Mouse (Mus musculus): ENCODE results near the gene Mboat1. TPM values are rescaled to one million over a fixed set of nuclear protein-coding genes. Genes with fewer than 3 reads are reported as not detected.

Mboat1 gene
- polyA plus RNA-seq, 1 experiment from 2014 or later, result 1.5 TPM

- Histone ChIP-seq H3K4me2 (ENCODE audit: low read depth, low read length) (no peak overlapping the region), H3K36me3 (replicated peaks; ENCODE audit: insufficient read depth, low read length) (no peaks in the 10 kb centered on the region), H3K9ac (replicated peaks) (no peak overlapping the region), H3K27ac (ENCODE audit: low read depth) (no peak overlapping the region), H3K27me3 (ENCODE audit: insufficient read depth, low read length) (no peaks in the 10 kb centered on the region), H3K4me1 (ENCODE audit: insufficient read depth) (no peaks in the 10 kb centered on the region), H3K9me3 (ENCODE audit: low read length) (no peaks in the 10 kb centered on the region), H3K4me3 (ENCODE audit: low read depth, low read length) (no peak overlapping the region)
- no peak for ATAC-seq
- TF ChIP-seq CTCF (IDR thresholded peaks at IDR 0.05; ENCODE audit: low read depth) (no peak), EP300 (IDR thresholded peaks at IDR 0.05; ENCODE audit: low read depth) (no peak)
- 40% methylated on average over 3 of the region's 3 CpGs for WGBS (ENCODE audit: insufficient replicate concordance)
- DNase-seq, result no peak
Measured at GRCm38 (mm10) chr13:30192031-30192716, 55.9 kb downstream of the Mboat1 start.

- H3K9me3 ChIP-seq (ENCODE audit: low read length), result no peaks in the 10 kb centered on the region
- 51% methylated on average over 4 of the region's 4 CpGs for WGBS (ENCODE audit: insufficient replicate concordance)
- no peak overlapping the region for H3K4me2 ChIP-seq (ENCODE audit: low read depth, low read length)
- no peaks in the 10 kb centered on the region for H3K36me3 ChIP-seq (replicated peaks; ENCODE audit: insufficient read depth, low read length)
- no peak overlapping the region for H3K27ac ChIP-seq (ENCODE audit: low read depth)
- H3K4me1 ChIP-seq (ENCODE audit: insufficient read depth), result no peaks in the 10 kb centered on the region
- DNase-seq, result no peak
- H3K27me3 ChIP-seq (ENCODE audit: insufficient read depth, low read length), result no peaks in the 10 kb centered on the region
- no peak overlapping the region for H3K4me3 ChIP-seq (ENCODE audit: low read depth, low read length)
- no peak for ATAC-seq
- TF ChIP-seq CTCF (IDR thresholded peaks at IDR 0.05; ENCODE audit: low read depth) (no peak; the same call in 1 of the 2 replicates), EP300 (IDR thresholded peaks at IDR 0.05; ENCODE audit: low read depth) (no peak)
- H3K9ac ChIP-seq (replicated peaks), result no peak overlapping the region
Measured at GRCm38 (mm10) chr13:30193363-30193762, 57.1 kb downstream of the Mboat1 start.

GRCm38 (mm10) chr13:30194834-30195233 lies 58.5 kb downstream of the Mboat1 start:
- Histone ChIP-seq H3K4me1 (ENCODE audit: insufficient read depth) (no peaks in the 10 kb centered on the region), H3K36me3 (replicated peaks; ENCODE audit: insufficient read depth, low read length) (no peaks in the 10 kb centered on the region), H3K9ac (replicated peaks) (no peak overlapping the region), H3K4me2 (ENCODE audit: low read depth, low read length) (no peak overlapping the region), H3K27ac (ENCODE audit: low read depth) (no peak overlapping the region), H3K9me3 (ENCODE audit: low read length) (no peaks in the 10 kb centered on the region), H3K27me3 (ENCODE audit: insufficient read depth, low read length) (no peaks in the 10 kb centered on the region), H3K4me3 (ENCODE audit: low read depth, low read length) (no peak overlapping the region)
- no peak for DNase-seq
- WGBS (ENCODE audit: insufficient replicate concordance), result 72% methylated on average over 3 of the region's 3 CpGs
- ATAC-seq, result no peak
- TF ChIP-seq CTCF (IDR thresholded peaks at IDR 0.05; ENCODE audit: low read depth) (no peak), EP300 (IDR thresholded peaks at IDR 0.05; ENCODE audit: low read depth) (no peak)

GRCm38 (mm10) chr13:30196661-30197060 lies 60.4 kb downstream of the Mboat1 start:
- H3K4me3 ChIP-seq (ENCODE audit: low read depth, low read length), result no peak overlapping the region
- no peaks in the 10 kb centered on the region for H3K9me3 ChIP-seq (ENCODE audit: low read length)
- WGBS (ENCODE audit: insufficient replicate concordance), result 77% methylated on average over 8 of the region's 8 CpGs
- H3K4me1 ChIP-seq (ENCODE audit: insufficient read depth), result no peaks in the 10 kb centered on the region
- no peaks in the 10 kb centered on the region for H3K36me3 ChIP-seq (replicated peaks; ENCODE audit: insufficient read depth, low read length)
- DNase-seq, result no peak
- no peak overlapping the region for H3K9ac ChIP-seq (replicated peaks)
- H3K27ac ChIP-seq (ENCODE audit: low read depth), result no peak overlapping the region
- no peaks in the 10 kb centered on the region for H3K27me3 ChIP-seq (ENCODE audit: insufficient read depth, low read length)
- H3K4me2 ChIP-seq (ENCODE audit: low read depth, low read length), result no peak overlapping the region
- ATAC-seq, result no peak
- no peak for TF ChIP-seq EP300 (IDR thresholded peaks at IDR 0.05; ENCODE audit: low read depth)
- no peak for TF ChIP-seq CTCF (IDR thresholded peaks at IDR 0.05; ENCODE audit: low read depth)

- TF ChIP-seq CTCF (IDR thresholded peaks at IDR 0.05; ENCODE audit: low read depth) (no peak), EP300 (IDR thresholded peaks at IDR 0.05; ENCODE audit: low read depth) (no peak)
- Histone ChIP-seq H3K4me1 (ENCODE audit: insufficient read depth) (no peaks in the 10 kb centered on the region), H3K36me3 (replicated peaks; ENCODE audit: insufficient read depth, low read length) (no peaks in the 10 kb centered on the region), H3K27me3 (ENCODE audit: insufficient read depth, low read length) (no peaks in the 10 kb centered on the region), H3K9me3 (ENCODE audit: low read length) (no peaks in the 10 kb centered on the region), H3K9ac (replicated peaks) (no peak overlapping the region), H3K4me3 (ENCODE audit: low read depth, low read length) (no peak overlapping the region), H3K4me2 (ENCODE audit: low read depth, low read length) (no peak overlapping the region), H3K27ac (ENCODE audit: low read depth) (no peak overlapping the region)
- 43% methylated on average over 9 of the region's 9 CpGs for whole genome bisulfite sequencing (ENCODE audit: insufficient replicate concordance)
- no peak for ATAC-seq
- peak; percentile 18 for DNase-seq
Measured at GRCm38 (mm10) chr13:30198101-30198570, 61.8 kb downstream of the Mboat1 start.

GRCm38 (mm10) chr13:30199821-30200220 lies 63.5 kb downstream of the Mboat1 start:
- 77% methylated on average over 4 of the region's 4 CpGs for WGBS (ENCODE audit: insufficient replicate concordance)
- H3K27me3 ChIP-seq (ENCODE audit: insufficient read depth, low read length), result no peaks in the 10 kb centered on the region
- no peaks in the 10 kb centered on the region for H3K36me3 ChIP-seq (replicated peaks; ENCODE audit: insufficient read depth, low read length)
- no peak overlapping the region for H3K27ac ChIP-seq (ENCODE audit: low read depth)
- H3K9me3 ChIP-seq (ENCODE audit: low read length), result no peaks in the 10 kb centered on the region
- no peak for TF ChIP-seq EP300 (IDR thresholded peaks at IDR 0.05; ENCODE audit: low read depth)
- TF ChIP-seq CTCF (IDR thresholded peaks at IDR 0.05; ENCODE audit: low read depth), result no peak
- DNase-seq (no peak), ATAC-seq (no peak)
- H3K4me2 ChIP-seq (ENCODE audit: low read depth, low read length), result no peak overlapping the region
- no peak overlapping the region for H3K9ac ChIP-seq (replicated peaks)
- H3K4me3 ChIP-seq (ENCODE audit: low read depth, low read length), result no peak overlapping the region
- no peaks in the 10 kb centered on the region for H3K4me1 ChIP-seq (ENCODE audit: insufficient read depth)
